Mouse (Mus musculus): ENCODE data around the gene Commd7. TPM values are rescaled to one million over a fixed set of nuclear protein-coding genes. Genes with fewer than 3 reads are reported as not detected.

Commd7 gene
- polyA plus RNA-seq, 1 experiment, result 29.2 TPM

- H3K27ac ChIP-seq (ENCODE audit: insufficient read depth, low read length), result no peak overlapping the region
- TF ChIP-seq CTCF (IDR thresholded peaks at IDR 0.05; ENCODE audit: extremely low read depth, insufficient read depth, low read length) (no peak), POLR2A (IDR thresholded peaks at IDR 0.05; ENCODE audit: extremely low read depth, insufficient read depth, low read length) (no peak)
- H3K4me1 ChIP-seq (ENCODE audit: control insufficient read depth, insufficient read depth, low read length), result 0 out of 2 replicates have a peak, but pooled peaks cover 2% of the 10 kb centered on the region
- no peak overlapping the region for H3K4me3 ChIP-seq (ENCODE audit: insufficient read depth, low read length)
These were observed 23.5 kb downstream of the Commd7 start for GRCm38 (mm10) chr2:153609058-153609457.

DNA sequence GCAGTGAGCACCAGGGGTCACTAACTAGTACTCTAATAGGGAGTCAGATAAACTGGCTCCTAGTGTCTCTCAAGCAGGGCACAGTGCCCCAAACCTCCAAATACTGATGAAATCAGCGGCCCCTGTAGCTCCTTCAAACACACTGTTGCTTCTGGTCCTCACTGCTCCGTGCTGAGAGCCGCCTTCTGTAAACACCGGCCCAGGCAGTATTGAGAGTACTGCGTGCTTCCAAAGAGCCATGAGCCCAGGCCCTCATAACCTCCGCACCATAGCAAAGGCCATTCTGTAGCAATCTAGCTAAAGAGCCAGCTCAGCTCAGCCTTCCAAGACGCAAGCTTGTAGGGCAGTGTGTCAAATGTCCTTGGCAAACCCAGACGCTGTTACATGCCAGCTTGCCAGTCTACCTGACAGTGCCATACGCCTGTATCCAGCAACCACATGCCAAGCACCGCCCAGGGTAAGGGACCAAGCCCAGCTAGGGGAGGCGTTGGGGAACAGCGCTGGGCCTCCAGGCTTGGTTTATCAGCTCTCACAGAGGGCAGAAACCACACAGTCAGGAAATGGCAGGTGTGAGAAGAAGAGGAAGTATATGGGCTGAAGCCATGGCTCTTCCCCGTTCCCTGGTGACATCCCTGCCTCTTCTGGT lies 24.6 kb downstream of the Commd7 start:
- TF ChIP-seq POLR2A (IDR thresholded peaks at IDR 0.05; ENCODE audit: extremely low read depth, insufficient read depth, low read length) (no peak), CTCF (IDR thresholded peaks at IDR 0.05; ENCODE audit: extremely low read depth, insufficient read depth, low read length) (no peak)
- no peak overlapping the region for H3K4me3 ChIP-seq (ENCODE audit: insufficient read depth, low read length)
- H3K4me1 ChIP-seq (ENCODE audit: control insufficient read depth, insufficient read depth, low read length), result 0 out of 2 replicates have a peak, but pooled peaks cover 2% of the 10 kb centered on the region
- H3K27ac ChIP-seq (ENCODE audit: insufficient read depth, low read length), result no peak overlapping the region

DNA sequence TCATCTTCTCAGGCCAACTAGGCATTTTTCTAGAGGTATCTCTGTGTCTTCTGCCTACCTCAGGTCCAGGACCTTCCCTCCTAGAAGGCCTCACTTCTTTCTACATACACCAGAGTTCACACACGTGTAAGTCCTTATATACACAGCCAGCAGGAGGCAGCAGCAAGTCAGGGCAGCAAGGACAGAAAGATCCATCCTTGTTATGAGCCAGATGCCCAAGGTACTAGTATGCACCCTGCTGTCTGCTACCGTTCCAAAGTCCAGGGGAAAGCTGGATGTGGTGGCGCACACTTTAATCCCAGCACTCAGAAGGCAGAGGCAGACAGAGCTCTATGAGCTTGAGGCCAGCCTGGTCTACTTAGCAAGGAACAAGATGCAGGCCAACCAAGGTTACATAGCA lies 26.2 kb downstream of the Commd7 start:
- no peak overlapping the region for H3K27ac ChIP-seq (ENCODE audit: insufficient read depth, low read length)
- H3K4me3 ChIP-seq (ENCODE audit: insufficient read depth, low read length), result no peak overlapping the region
- no peaks in the 10 kb centered on the region for H3K4me1 ChIP-seq (ENCODE audit: control insufficient read depth, insufficient read depth, low read length)
- TF ChIP-seq CTCF (IDR thresholded peaks at IDR 0.05; ENCODE audit: extremely low read depth, insufficient read depth, low read length) (no peak), POLR2A (IDR thresholded peaks at IDR 0.05; ENCODE audit: extremely low read depth, insufficient read depth, low read length) (no peak)

DNA sequence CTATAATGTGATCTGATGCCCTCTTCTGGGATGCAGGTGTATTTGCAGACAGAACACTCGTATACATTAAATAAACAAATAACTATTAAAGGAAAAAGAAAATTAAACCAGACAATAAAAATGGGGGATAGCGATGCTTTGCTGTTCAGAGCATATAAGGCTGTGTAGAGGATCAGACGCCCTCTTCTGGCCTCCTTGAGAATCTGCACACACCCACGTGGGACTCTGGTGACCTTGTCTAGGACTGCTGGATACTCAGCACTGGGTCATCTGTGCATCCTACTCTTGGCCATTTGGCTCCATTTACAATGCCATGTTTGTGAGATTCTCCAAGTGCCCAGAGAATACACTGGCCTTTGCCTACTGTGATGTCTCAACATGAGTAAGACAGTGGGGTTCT lies 28.9 kb downstream of the Commd7 start:
- Histone ChIP-seq H3K4me1 (ENCODE audit: control insufficient read depth, insufficient read depth, low read length) (no peaks in the 10 kb centered on the region), H3K27ac (ENCODE audit: insufficient read depth, low read length) (no peak overlapping the region), H3K4me3 (ENCODE audit: insufficient read depth, low read length) (no peak overlapping the region)
- no peak for TF ChIP-seq CTCF (IDR thresholded peaks at IDR 0.05; ENCODE audit: extremely low read depth, insufficient read depth, low read length)
- TF ChIP-seq POLR2A (IDR thresholded peaks at IDR 0.05; ENCODE audit: extremely low read depth, insufficient read depth, low read length), result no peak

DNA sequence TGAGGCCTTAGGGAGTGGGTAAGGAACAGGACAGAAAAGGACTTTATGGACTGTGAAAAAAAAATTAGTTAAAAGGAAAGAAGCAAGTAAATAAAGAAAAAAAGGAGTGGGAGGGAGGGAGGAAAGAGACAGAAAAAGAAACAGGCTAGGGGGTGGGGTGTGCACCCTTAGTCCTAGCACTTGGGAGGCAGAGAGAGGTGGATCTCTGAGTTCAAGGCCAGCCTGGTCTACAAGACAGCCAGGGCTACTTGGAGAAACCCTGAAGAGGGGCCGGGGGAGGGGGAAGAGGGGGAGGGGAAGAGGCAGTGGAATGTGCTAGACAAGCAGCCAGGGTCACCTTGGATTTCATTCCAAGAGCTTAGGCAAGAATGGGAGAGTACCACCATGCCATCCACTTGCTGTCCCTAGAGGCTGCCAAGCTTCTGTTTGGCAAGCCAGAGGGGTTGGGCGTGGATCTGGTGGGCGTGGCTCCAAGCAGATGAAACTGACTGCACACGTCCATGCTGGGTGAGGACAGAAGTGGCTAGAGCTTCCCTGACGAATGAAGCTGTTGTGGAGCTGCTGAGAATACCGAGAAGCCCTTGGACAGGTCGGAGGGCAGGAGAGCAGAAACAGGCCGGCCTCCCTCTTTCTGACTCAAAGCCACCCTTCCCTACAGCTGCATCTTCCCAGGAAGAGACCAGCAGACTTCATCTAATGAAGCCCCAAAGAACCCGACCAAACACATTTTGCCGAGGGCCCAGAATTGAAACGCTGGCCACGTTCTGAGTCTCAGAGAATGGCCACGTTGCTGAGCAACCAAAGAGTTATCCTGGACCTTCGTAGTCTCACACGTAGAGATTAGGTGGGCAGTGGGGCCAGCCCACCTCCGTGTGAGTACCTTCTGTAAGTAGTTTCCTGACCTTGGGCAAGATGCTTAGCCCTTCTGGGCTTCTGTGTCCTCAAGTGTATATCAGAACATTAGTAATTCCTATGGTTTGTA lies 31.6 kb downstream of the Commd7 start:
- Histone ChIP-seq H3K4me3 (ENCODE audit: insufficient read depth, low read length) (no peak overlapping the region), H3K4me1 (ENCODE audit: control insufficient read depth, insufficient read depth, low read length) (no peaks in the 10 kb centered on the region), H3K27ac (ENCODE audit: insufficient read depth, low read length) (no peak overlapping the region)
- no peak for TF ChIP-seq CTCF (IDR thresholded peaks at IDR 0.05; ENCODE audit: extremely low read depth, insufficient read depth, low read length)
- TF ChIP-seq POLR2A (IDR thresholded peaks at IDR 0.05; ENCODE audit: extremely low read depth, insufficient read depth, low read length), result no peak

DNA sequence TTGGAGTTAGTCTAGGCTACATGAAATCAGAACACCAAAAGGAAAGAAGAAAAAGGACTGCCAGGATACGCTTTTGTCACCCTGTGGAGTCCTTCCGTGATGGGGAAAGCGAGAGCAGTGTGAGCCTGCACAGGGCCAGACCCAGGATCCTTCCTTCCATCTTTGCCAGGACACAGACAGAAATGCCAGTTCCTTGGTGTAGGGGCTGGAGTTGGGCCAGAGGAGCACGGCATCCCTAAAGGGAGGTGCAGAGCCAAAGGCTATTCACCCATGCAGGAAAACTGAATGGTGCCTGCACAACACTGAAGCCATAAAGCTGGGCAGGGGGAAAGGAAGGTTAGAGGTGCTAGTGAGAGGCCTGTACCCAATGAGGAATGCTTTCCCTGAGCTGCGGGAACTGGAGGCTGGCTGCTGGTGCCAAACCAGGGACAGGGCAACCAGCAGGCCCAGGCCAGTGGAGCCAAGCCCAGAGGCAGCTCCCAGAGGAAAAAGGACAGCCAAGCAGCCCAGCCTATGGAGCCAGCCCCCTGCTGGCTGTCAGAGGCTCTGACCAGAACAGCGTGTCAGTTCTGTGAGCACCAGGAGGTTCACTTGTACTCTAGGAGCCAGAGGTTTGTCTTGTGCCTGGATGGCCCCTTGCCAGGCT lies 32.4 kb downstream of the Commd7 start:
- H3K27ac ChIP-seq (ENCODE audit: insufficient read depth, low read length), result no peak overlapping the region
- no peak overlapping the region for H3K4me3 ChIP-seq (ENCODE audit: insufficient read depth, low read length)
- TF ChIP-seq CTCF (IDR thresholded peaks at IDR 0.05; ENCODE audit: extremely low read depth, insufficient read depth, low read length) (no peak), POLR2A (IDR thresholded peaks at IDR 0.05; ENCODE audit: extremely low read depth, insufficient read depth, low read length) (no peak)
- H3K4me1 ChIP-seq (ENCODE audit: control insufficient read depth, insufficient read depth, low read length), result no peaks in the 10 kb centered on the region

GRCm38 (mm10) chr2:153597626-153598025 lies 35.0 kb downstream of the Commd7 start:
- Histone ChIP-seq H3K4me1 (ENCODE audit: control insufficient read depth, insufficient read depth, low read length) (no peaks in the 10 kb centered on the region), H3K27ac (ENCODE audit: insufficient read depth, low read length) (no peak overlapping the region), H3K4me3 (ENCODE audit: insufficient read depth, low read length) (no peak overlapping the region)
- TF ChIP-seq POLR2A (IDR thresholded peaks at IDR 0.05; ENCODE audit: extremely low read depth, insufficient read depth, low read length) (no peak), CTCF (IDR thresholded peaks at IDR 0.05; ENCODE audit: extremely low read depth, insufficient read depth, low read length) (no peak)

GRCm38 (mm10) chr2:153597014-153597413 lies 35.6 kb downstream of the Commd7 start:
- H3K4me1 ChIP-seq (ENCODE audit: control insufficient read depth, insufficient read depth, low read length), result no peaks in the 10 kb centered on the region
- H3K27ac ChIP-seq (ENCODE audit: insufficient read depth, low read length), result no peak overlapping the region
- no peak for TF ChIP-seq POLR2A (IDR thresholded peaks at IDR 0.05; ENCODE audit: extremely low read depth, insufficient read depth, low read length)
- TF ChIP-seq CTCF (IDR thresholded peaks at IDR 0.05; ENCODE audit: extremely low read depth, insufficient read depth, low read length), result no peak
- no peak overlapping the region for H3K4me3 ChIP-seq (ENCODE audit: insufficient read depth, low read length)

DNA sequence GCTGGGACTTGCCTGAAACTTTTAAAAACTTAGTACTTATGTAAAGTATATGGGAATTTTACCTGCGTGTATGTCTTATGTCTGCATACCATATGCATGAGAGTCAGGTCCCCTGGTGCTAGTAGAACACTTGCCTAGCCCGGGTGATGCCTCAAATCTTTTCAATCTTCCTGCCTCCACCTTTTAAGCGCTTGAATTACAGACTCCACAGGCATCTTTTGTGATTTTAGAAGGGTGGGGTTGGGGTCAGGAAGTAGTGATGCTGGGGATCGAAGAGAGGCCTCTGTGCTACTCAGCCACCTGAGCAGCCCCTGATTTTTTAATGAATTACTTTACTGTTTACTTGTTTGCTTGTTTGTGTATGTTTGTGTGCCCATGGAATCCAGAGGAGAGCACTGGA lies 37.6 kb downstream of the Commd7 start:
- Histone ChIP-seq H3K4me1 (ENCODE audit: control insufficient read depth, insufficient read depth, low read length) (no peaks in the 10 kb centered on the region), H3K27ac (ENCODE audit: insufficient read depth, low read length) (no peak overlapping the region), H3K4me3 (ENCODE audit: insufficient read depth, low read length) (no peak overlapping the region)
- TF ChIP-seq CTCF (IDR thresholded peaks at IDR 0.05; ENCODE audit: extremely low read depth, insufficient read depth, low read length) (no peak), POLR2A (IDR thresholded peaks at IDR 0.05; ENCODE audit: extremely low read depth, insufficient read depth, low read length) (no peak)

All from cortical plate, adult 2 months (tissue).